Mouse (Mus musculus) midbrain, embryonic 16.5 days (tissue): ENCODE measurements at regions not wholly inside any gene's neighbourhood (a gene's known extent, or its start where the extent isn't known, plus 50 kb on each side); places are given as distances from the start of the nearest gene placed in this dataset.

Source experiments
- ATAC-seq: fragments of 200-750 bp; cut with Nextera tagmentation; 2 replicates; pipeline ENCODE4 v1.8.0; 2017; ENCODE audit warnings: moderate TSS enrichment
- H3K27ac ChIP-seq: fragments of 300-500 bp; sonication (generic); 2 replicates; pipeline ENCODE4 v1.5.1; 2014; ENCODE audit warnings: mild to moderate bottlenecking, low read length, mixed read lengths
- H3K27me3 ChIP-seq: fragments of 300-500 bp; sonication (generic); 2 replicates; pipeline ENCODE4 v1.6.1; 2014; ENCODE audit warnings: low read depth, low read length, mixed read lengths; ENCODE audit not compliant: control insufficient read depth, insufficient read depth
- H3K36me3 ChIP-seq: fragments of 300-500 bp; sonication (generic); 2 replicates; pipeline ENCODE4 v1.6.1; 2014; ENCODE audit warnings: mild to moderate bottlenecking, low read length, moderate library complexity, mixed read lengths; ENCODE audit not compliant: control insufficient read depth, insufficient read depth
- H3K4me1 ChIP-seq: fragments of 300-500 bp; sonication (generic); 2 replicates; pipeline ENCODE4 v1.6.1; 2014; ENCODE audit warnings: mild to moderate bottlenecking, low read length, mixed read lengths; ENCODE audit not compliant: control insufficient read depth, insufficient read depth
- H3K4me2 ChIP-seq: fragments of 300-500 bp; sonication (generic); 2 replicates; pipeline ENCODE4 v1.6.1; 2014; ENCODE audit warnings: mild to moderate bottlenecking, low read length, mixed read lengths
- H3K4me3 ChIP-seq: fragments of 300-500 bp; sonication (generic); 2 replicates; pipeline ENCODE4 v1.5.1; 2014; ENCODE audit warnings: low read depth, mild to moderate bottlenecking, low read length, moderate library complexity, mixed read lengths
- H3K9ac ChIP-seq: fragments of 300-500 bp; sonication (generic); 2 replicates; pipeline ENCODE4 v1.6.1; 2014; ENCODE audit warnings: low read depth, low read length, mixed read lengths
- H3K9me3 ChIP-seq: fragments of 300-500 bp; sonication (generic); replicated peaks from 2 replicates; pipeline ENCODE4 v1.6.1; 2014; ENCODE audit warnings: mild to moderate bottlenecking, low read length, mixed read lengths; ENCODE audit not compliant: control insufficient read depth, poor library complexity, severe bottlenecking
- WGBS: fragments of 180-500 bp; shearing (Covaris S2); extraction: QIAGEN DNeasy Blood & Tissue Kit; methylation state at CpG from one replicate; pipeline ENCODE4 v1.1.7; 2014; 5-methylcytosine and 5-hydroxymethylcytosine counted together

- H3K9me3 ChIP-seq: no peaks in the 10 kb centered on the region
- H3K4me1 ChIP-seq: no peaks in the 10 kb centered on the region
- 0 out of 2 replicates have a peak, but pooled peaks have one; percentile 25 for ATAC-seq
- H3K36me3 ChIP-seq: no peaks in the 10 kb centered on the region
- no peaks in the 10 kb centered on the region for H3K27me3 ChIP-seq
- H3K27ac ChIP-seq: no peak overlapping the region
- WGBS: 80% methylated on average over 2 of the region's 2 CpGs
- no peak overlapping the region for H3K4me2 ChIP-seq
- H3K9ac ChIP-seq: no peak overlapping the region
- H3K4me3 ChIP-seq: no peak overlapping the region
Measured at GRCm38 (mm10) chr12:113275934-113276333, 90.2 kb downstream of the Tmem121 start.

DNA sequence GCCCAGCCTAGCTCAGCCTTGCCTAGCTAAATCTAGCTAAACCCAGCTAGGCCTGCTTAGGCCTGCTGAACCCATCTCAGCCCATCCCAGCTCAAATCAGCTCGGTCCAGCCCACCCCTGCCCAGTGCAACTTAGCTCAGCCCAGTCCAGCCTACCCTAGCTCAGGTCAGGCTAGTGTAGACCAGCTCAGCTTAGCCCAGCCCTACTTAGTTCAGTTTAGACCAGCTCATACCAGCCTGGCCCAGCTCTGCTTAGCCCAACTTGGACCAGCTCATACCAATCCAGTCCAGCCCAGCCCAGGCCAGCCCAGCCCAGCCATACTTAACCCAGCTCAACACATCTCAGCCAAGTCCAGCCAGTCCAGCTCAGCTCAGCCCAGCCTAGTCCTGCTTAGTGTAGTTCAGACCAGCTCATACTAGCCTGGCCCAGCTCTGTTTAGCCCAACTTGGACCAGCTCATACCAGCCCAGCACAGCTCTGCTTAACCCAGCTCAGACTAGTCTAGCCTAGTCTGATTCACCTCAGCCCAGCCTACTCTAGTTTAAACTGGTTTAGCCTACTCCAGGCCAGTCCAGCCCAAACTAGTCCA lies 90.7 kb downstream of the Tmem121 start:
- H3K9me3 ChIP-seq: no peaks in the 10 kb centered on the region
- WGBS: 83% methylated on average over 1 of the region's 1 CpGs
- no peak overlapping the region for H3K4me2 ChIP-seq
- H3K27me3 ChIP-seq: no peaks in the 10 kb centered on the region
- no peaks in the 10 kb centered on the region for H3K4me1 ChIP-seq
- no peaks in the 10 kb centered on the region for H3K36me3 ChIP-seq
- no peak overlapping the region for H3K27ac ChIP-seq
- H3K9ac ChIP-seq: no peak overlapping the region
- H3K4me3 ChIP-seq: no peak overlapping the region
- ATAC-seq: peak; percentile 36; the same call in 1 of the 2 replicates

- no peak overlapping the region for H3K9ac ChIP-seq
- no peaks in the 10 kb centered on the region for H3K36me3 ChIP-seq
- no peak overlapping the region for H3K4me2 ChIP-seq
- WGBS: 89% methylated on average over 5 of the region's 5 CpGs
- no peaks in the 10 kb centered on the region for H3K4me1 ChIP-seq
- no peak overlapping the region for H3K27ac ChIP-seq
- ATAC-seq: no peak
- no peaks in the 10 kb centered on the region for H3K27me3 ChIP-seq
- no peak overlapping the region for H3K4me3 ChIP-seq
- H3K9me3 ChIP-seq: no peaks in the 10 kb centered on the region
Measured at GRCm38 (mm10) chr12:113277741-113278140, 92.0 kb downstream of the Tmem121 start.

DNA sequence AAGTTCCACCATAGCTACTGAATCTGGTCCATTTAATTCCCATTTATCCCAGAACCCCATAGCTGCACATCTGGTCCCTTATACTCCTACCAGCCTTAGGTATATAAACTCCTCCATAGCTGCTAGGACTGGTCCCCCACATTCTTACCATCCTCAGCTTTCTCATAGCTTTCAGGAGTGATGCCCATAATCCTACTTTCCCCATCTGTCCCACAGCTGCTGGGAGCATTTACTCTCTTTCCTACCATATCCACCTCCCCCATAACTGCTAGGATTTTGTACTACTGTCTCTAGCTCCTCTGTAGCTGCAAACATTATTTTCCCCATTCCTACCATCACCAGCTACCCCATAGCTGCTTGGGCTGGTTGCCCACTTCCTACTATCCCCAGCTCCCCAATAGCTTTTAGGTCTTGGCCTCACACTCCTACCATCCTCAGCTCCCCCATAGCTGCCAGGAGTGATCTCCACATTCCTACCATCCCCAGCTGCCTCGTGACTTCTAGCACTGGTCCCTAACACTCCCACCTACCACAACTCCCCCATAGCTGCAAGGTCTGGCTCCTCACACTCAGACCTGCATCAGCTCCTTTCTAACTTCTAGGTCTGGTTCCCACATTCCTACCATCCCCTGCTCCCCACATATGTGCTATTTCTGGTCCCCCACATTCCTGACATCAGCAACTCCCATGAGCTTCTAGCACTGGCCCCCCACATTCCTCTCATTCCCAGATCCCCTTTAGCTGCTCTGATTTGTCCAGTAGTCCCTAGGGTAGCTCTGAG lies 106.5 kb downstream of the Tmem121 start:
- Histone ChIP-seq H3K4me1 (no peaks in the 10 kb centered on the region), H3K4me3 (no peak overlapping the region), H3K27ac (no peak overlapping the region), H3K4me2 (no peak overlapping the region), H3K9me3 (no peaks in the 10 kb centered on the region), H3K9ac (no peak overlapping the region), H3K36me3 (no peaks in the 10 kb centered on the region), H3K27me3 (no peaks in the 10 kb centered on the region)
- no peak for ATAC-seq
- WGBS: 41% methylated on average over 1 of the region's 1 CpGs

- Histone ChIP-seq H3K4me1 (no peaks in the 10 kb centered on the region), H3K9me3 (no peaks in the 10 kb centered on the region; the same call in 1 of the 2 replicates), H3K36me3 (no peaks in the 10 kb centered on the region), H3K27ac (no peak overlapping the region), H3K4me3 (no peak overlapping the region), H3K27me3 (no peaks in the 10 kb centered on the region), H3K4me2 (no peak overlapping the region), H3K9ac (no peak overlapping the region)
- 95% methylated on average over 2 of the region's 2 CpGs for WGBS
- ATAC-seq: no peak
Measured at GRCm38 (mm10) chr12:113295924-113296323, 110.2 kb downstream of the Tmem121 start.

GRCm38 (mm10) chr12:113305973-113306372 lies 120.2 kb downstream of the Tmem121 start:
- H3K27ac ChIP-seq: no peak overlapping the region
- ATAC-seq: no peak
- no peaks in the 10 kb centered on the region for H3K4me1 ChIP-seq
- WGBS: 90% methylated on average over 1 of the region's 1 CpGs
- H3K9me3 ChIP-seq: no peaks in the 10 kb centered on the region
- H3K4me2 ChIP-seq: no peak overlapping the region
- no peak overlapping the region for H3K9ac ChIP-seq
- H3K4me3 ChIP-seq: no peak overlapping the region
- no peaks in the 10 kb centered on the region for H3K27me3 ChIP-seq
- no peaks in the 10 kb centered on the region for H3K36me3 ChIP-seq

- Histone ChIP-seq H3K36me3 (no peaks in the 10 kb centered on the region), H3K4me2 (no peak overlapping the region), H3K27me3 (no peaks in the 10 kb centered on the region), H3K4me1 (no peaks in the 10 kb centered on the region), H3K9ac (no peak overlapping the region), H3K27ac (no peak overlapping the region), H3K4me3 (no peak overlapping the region), H3K9me3 (no peaks in the 10 kb centered on the region)
- WGBS: 58% methylated on average over 3 of the region's 3 CpGs
- ATAC-seq: no peak
Measured at GRCm38 (mm10) chr12:113313319-113313718, 127.6 kb downstream of the Tmem121 start.

- Histone ChIP-seq H3K4me1 (no peaks in the 10 kb centered on the region), H3K27me3 (no peaks in the 10 kb centered on the region), H3K4me3 (no peak overlapping the region), H3K27ac (no peak overlapping the region), H3K4me2 (no peak overlapping the region), H3K9ac (no peak overlapping the region), H3K9me3 (no peaks in the 10 kb centered on the region), H3K36me3 (no peaks in the 10 kb centered on the region)
- ATAC-seq: no peak
- WGBS: 86% methylated on average over 4 of the region's 4 CpGs
Measured at GRCm38 (mm10) chr12:113314624-113315023, 128.9 kb downstream of the Tmem121 start.

GRCm38 (mm10) chr12:113321086-113321485 lies 135.4 kb downstream of the Tmem121 start:
- H3K27me3 ChIP-seq: no peaks in the 10 kb centered on the region
- no peak overlapping the region for H3K9ac ChIP-seq
- no peak overlapping the region for H3K4me3 ChIP-seq
- no peak for ATAC-seq
- H3K4me1 ChIP-seq: no peaks in the 10 kb centered on the region
- WGBS: 85% methylated on average over 9 of the region's 9 CpGs
- no peak overlapping the region for H3K4me2 ChIP-seq
- no peak overlapping the region for H3K27ac ChIP-seq
- no peaks in the 10 kb centered on the region for H3K36me3 ChIP-seq
- no peaks in the 10 kb centered on the region for H3K9me3 ChIP-seq
